Mouse (Mus musculus) right cerebral cortex, postnatal 14 days (tissue): ENCODE results near the gene Tro.
A peak's percentile ranks its signal among the peaks of the same experiment; 100 is the strongest.

Experiments
- DNase-seq: peaks from one replicate; pipeline ENCODE4 v3.0.0; 2022

Tro gene

GRCm38 (mm10) chrX:150656908-150657796 is at the start of gene Tro:
Tro (minus strand) TSS chrX:150657583.
- DNase-seq: peak; percentile 45

- no peak for DNase-seq
Measured at GRCm38 (mm10) chrX:150677505-150677904, 20.1 kb upstream of the Tro start.

DNA sequence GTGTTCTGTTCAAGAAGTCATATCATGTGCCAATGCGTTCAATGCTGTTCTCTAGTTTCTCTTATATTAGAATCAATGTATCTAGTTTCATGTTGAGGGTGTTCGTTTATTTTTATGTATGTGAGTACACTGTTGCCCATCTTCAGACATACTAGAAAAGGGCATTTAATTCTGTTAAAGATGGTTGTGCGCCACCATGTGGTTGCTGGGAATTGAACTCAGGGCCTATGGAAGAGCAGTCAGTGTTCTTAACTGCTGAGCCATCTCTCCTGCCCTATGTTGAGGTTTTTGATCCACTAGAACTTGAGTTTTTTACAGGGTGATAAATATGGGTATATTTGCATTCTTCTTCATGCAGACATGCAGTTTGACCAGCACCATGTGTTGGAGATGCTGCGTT is 5.4 kb upstream of the Tro start:
- DNase-seq: no peak

GRCm38 (mm10) chrX:150657797-150658118 is 375 bp upstream of the Tro start:
- DNase-seq: no peak

DNA sequence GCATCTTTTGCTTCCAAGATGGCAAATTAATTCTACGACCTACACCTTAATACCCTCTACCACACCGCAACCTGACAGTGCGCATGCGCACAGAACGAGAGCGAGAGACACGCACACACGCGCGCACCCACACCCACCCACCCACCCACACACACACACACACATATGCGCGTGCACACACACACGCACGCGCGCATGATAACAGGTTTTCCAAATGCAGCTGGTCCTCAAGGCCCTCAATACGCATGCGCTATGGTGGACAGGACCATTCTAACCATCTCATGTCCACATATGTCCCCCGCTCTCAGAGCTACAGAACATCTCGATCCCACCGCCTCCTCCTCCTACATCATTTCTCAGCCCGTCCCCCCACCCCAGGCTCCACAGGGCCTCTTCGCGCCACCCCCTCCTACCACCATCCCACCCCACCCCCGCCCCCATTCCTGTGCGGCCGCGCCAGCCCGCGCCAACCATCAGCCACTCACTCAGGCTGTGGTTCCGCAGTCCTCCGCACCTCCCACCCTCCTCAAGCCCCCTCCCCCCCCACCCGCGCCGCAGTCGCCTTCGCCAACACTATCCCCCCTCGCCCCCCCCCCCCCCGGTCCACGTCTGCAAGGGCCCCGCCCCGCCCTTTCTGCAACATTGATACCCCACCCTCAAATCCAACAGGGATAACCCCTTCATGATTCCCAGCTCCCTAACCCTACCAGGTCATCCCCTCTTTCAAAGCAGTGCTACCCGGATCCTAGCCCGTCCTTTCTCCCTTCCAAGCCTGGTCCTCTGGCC is 1.1 kb downstream of the Tro start:
- DNase-seq: peak; percentile 59

- DNase-seq: no peak
Measured at GRCm38 (mm10) chrX:150636421-150636820, 21.0 kb downstream of the Tro start.

- DNase-seq: no peak
Measured at GRCm38 (mm10) chrX:150598882-150599281, 58.5 kb downstream of the Tro start.
